28 mouse cellular contexts compared by ENCODE assay signal in genomic region chr4:101177796-101178195, GRCm38 (mm10).
"Had no signal": no experiment of that assay in that cellular context is flagged by ENCODE, and none has a peak within 500 bp of the region (broad histone marks: within the 10 kb centered on the region; RNA-seq: fewer than 3 reads in every experiment).

No protein-coding gene starts in this region.

- H3K9ac ChIP-seq: embryonic facial prominence, embryonic 12.5 days; embryonic facial prominence, embryonic 13.5 days; embryonic facial prominence, embryonic 15.5 days; forebrain, embryonic 12.5 days; forebrain, embryonic 13.5 days; forebrain, embryonic 15.5 days; forebrain, postnatal 0 days had no signal

- H3K4me3 ChIP-seq: embryonic facial prominence, embryonic 10.5 days; embryonic facial prominence, embryonic 12.5 days; embryonic facial prominence, embryonic 13.5 days; embryonic facial prominence, embryonic 15.5 days; erythroblast, embryonic 14.5 days; forebrain, embryonic 10.5 days; forebrain, embryonic 12.5 days; forebrain, embryonic 13.5 days; forebrain, embryonic 15.5 days; gastrocnemius, adult 2 months; heart, adult 2 months had no signal

- H3K27ac ChIP-seq: embryonic facial prominence, embryonic 10.5 days; embryonic facial prominence, embryonic 12.5 days; embryonic facial prominence, embryonic 13.5 days; embryonic facial prominence, embryonic 15.5 days; forebrain, embryonic 10.5 days; forebrain, embryonic 12.5 days; forebrain, embryonic 13.5 days; forebrain, embryonic 15.5 days; gastrocnemius, adult 2 months; heart, adult 2 months had no signal

- ATAC-seq: forebrain, embryonic 13.5 days; forebrain, embryonic 14.5 days; forebrain, embryonic 15.5 days; forebrain, embryonic 16.5 days; forebrain, postnatal 0 days had no signal

- H3K4me1 ChIP-seq: embryonic facial prominence, embryonic 12.5 days; embryonic facial prominence, embryonic 13.5 days; embryonic facial prominence, embryonic 15.5 days; forebrain, embryonic 13.5 days; forebrain, embryonic 15.5 days had no signal

- H3K4me2 ChIP-seq: embryonic facial prominence, embryonic 12.5 days; embryonic facial prominence, embryonic 13.5 days; embryonic facial prominence, embryonic 15.5 days; forebrain, embryonic 12.5 days; forebrain, embryonic 13.5 days; forebrain, embryonic 15.5 days had no signal

- DNase-seq: cerebellum, adult 8-10 months; cerebellum, adult 9-10 months; cerebellum, adult 9-11 months; cerebellum, postnatal 10 days; cerebellum, postnatal 14 days; cerebellum, postnatal 25 days; cerebellum, postnatal 36 days; embryo, embryonic 11 days; forebrain, postnatal 0 days; gastrocnemius, adult 2 months; gastrocnemius, postnatal 10 days; gastrocnemius, postnatal 14 days; gastrocnemius, postnatal 25 days; gastrocnemius, postnatal 36 days; heart, adult 11 months; heart, adult 18-20 months; heart, adult 2 months had no signal

- H3K27me3 ChIP-seq: embryonic facial prominence, embryonic 12.5 days; embryonic facial prominence, embryonic 13.5 days; embryonic facial prominence, embryonic 15.5 days; forebrain, embryonic 12.5 days; forebrain, embryonic 13.5 days; forebrain, embryonic 15.5 days had no signal

- H3K9me3 ChIP-seq: embryonic facial prominence, embryonic 10.5 days; embryonic facial prominence, embryonic 12.5 days; embryonic facial prominence, embryonic 13.5 days; embryonic facial prominence, embryonic 15.5 days; forebrain, embryonic 10.5 days; forebrain, embryonic 12.5 days; forebrain, embryonic 13.5 days; forebrain, embryonic 15.5 days had no signal
